Mouse (Mus musculus) cerebellum, adult 2 months (tissue): Measurements from ENCODE around the gene Tef. TPM values are rescaled to one million over a fixed set of nuclear protein-coding genes. Genes with fewer than 3 reads are reported as not detected.
A peak's percentile ranks its signal among the peaks of the same experiment; 100 is the strongest.

Source experiments
- DNase-seq, 2 experiments: peaks; one replicate each; pipeline ENCODE4 v3.0.0; 2021
- H3K27ac ChIP-seq: fragments of 200-500 bp; 2 replicates; pipeline ENCODE4 v1.5.1; 2012; ENCODE audit warnings: low read length, control low read depth, inconsistent platforms; ENCODE audit not compliant: insufficient read depth
- H3K27me3 ChIP-seq: fragments of 200-500 bp; 2 replicates; pipeline ENCODE4 v1.6.1; 2012; ENCODE audit warnings: inconsistent platforms, mild to moderate bottlenecking, low read length, moderate library complexity; ENCODE audit not compliant: control insufficient read depth, insufficient read depth
- H3K4me1 ChIP-seq: fragments of 200-500 bp; 2 replicates; pipeline ENCODE4 v1.6.1; 2011; ENCODE audit warnings: low read length; ENCODE audit not compliant: control insufficient read depth, insufficient read depth
- H3K4me3 ChIP-seq: fragments of 200-500 bp; replicated peaks from 2 replicates; pipeline ENCODE3; 2011; ENCODE audit warnings: mild to moderate bottlenecking, low read depth, low read length, control low read depth; ENCODE audit not compliant: insufficient read depth
- CTCF ChIP-seq: fragments of 200-500 bp; IDR thresholded peaks from 2 replicates; pipeline ENCODE4 v1.5.1; 2011; ENCODE audit warnings: low read depth, mild to moderate bottlenecking, control low read depth, low read length, moderate library complexity, borderline replicate concordance; ENCODE audit not compliant: insufficient read depth
- POLR2A ChIP-seq: fragments of 200-500 bp; IDR thresholded peaks from 2 replicates; pipeline ENCODE4 v1.6.1; 2011; ENCODE audit warnings: low read length, control low read depth, borderline replicate concordance; ENCODE audit not compliant: insufficient read depth
- WGBS: fragments of 180-500 bp; shearing (Covaris S2); methylation state at CpG from one replicate; pipeline ENCODE4 v1.1.7; 2018; 5-methylcytosine and 5-hydroxymethylcytosine counted together
- polyA plus RNA-seq: library from polyadenylated mRNA; depleted of rRNA; stranded (reverse); fragments of >200 nt; gene quantifications from 2 replicates; pipeline ENCODE4 v1.2.3, GENCODE M21; 2012

Tef gene
- polyA plus RNA-seq, 1 experiment: 288 TPM

- peak; percentile 48 to 54 for DNase-seq
- Histone ChIP-seq H3K27ac (peak overlapping the region; percentile 23), H3K4me3 (no peak overlapping the region), H3K27me3 (no peaks in the 10 kb centered on the region), H3K4me1 (peaks cover 57% of the 10 kb centered on the region)
- TF ChIP-seq POLR2A (no peak), CTCF (no peak)
- WGBS: 11% methylated on average over 14 of the region's 14 CpGs
These were observed 36.5 kb downstream of the Tef start for GRCm38 (mm10) chr15:81838554-81839235.

- Histone ChIP-seq H3K27me3 (no peaks in the 10 kb centered on the region), H3K27ac (peak overlapping the region; percentile 92), H3K4me1 (peaks cover 47% of the 10 kb centered on the region), H3K4me3 (no peak overlapping the region)
- TF ChIP-seq CTCF: no peak
- TF ChIP-seq POLR2A: peak; percentile 63; the same call in 1 of the 2 replicates
- peak; percentile 97 to 98 for DNase-seq
- 3% methylated on average over 5 of the region's 5 CpGs for WGBS
These were observed 37.4 kb downstream of the Tef start for GRCm38 (mm10) chr15:81839634-81840033.

- TF ChIP-seq CTCF: no peak
- no peak for TF ChIP-seq POLR2A
- Histone ChIP-seq H3K4me3 (no peak overlapping the region), H3K27ac (peak overlapping the region; percentile 92), H3K4me1 (peaks cover 41% of the 10 kb centered on the region), H3K27me3 (no peaks in the 10 kb centered on the region)
- 39% methylated on average over 7 of the region's 7 CpGs for WGBS
- DNase-seq: no peak
These were observed 38.1 kb downstream of the Tef start for GRCm38 (mm10) chr15:81840306-81840705.

GRCm38 (mm10) chr15:81842275-81842674 is 40.1 kb downstream of the Tef start:
- Histone ChIP-seq H3K27me3 (no peaks in the 10 kb centered on the region), H3K4me1 (peaks cover 31% of the 10 kb centered on the region), H3K4me3 (no peak overlapping the region), H3K27ac (no peak overlapping the region)
- TF ChIP-seq CTCF: no peak
- TF ChIP-seq POLR2A: no peak
- DNase-seq: no peak
- 85% methylated on average over 7 of the region's 7 CpGs for WGBS

- TF ChIP-seq POLR2A (no peak), CTCF (no peak)
- Histone ChIP-seq H3K27ac (peak overlapping the region; percentile 30; the same call in 1 of the 2 replicates), H3K27me3 (no peaks in the 10 kb centered on the region), H3K4me3 (no peak overlapping the region), H3K4me1 (peaks cover 27% of the 10 kb centered on the region)
- 50% methylated on average over 5 of the region's 5 CpGs for WGBS
- no peak for DNase-seq
These were observed 42.9 kb downstream of the Tef start for GRCm38 (mm10) chr15:81845033-81845625.

- TF ChIP-seq POLR2A: no peak
- no peak for TF ChIP-seq CTCF
- WGBS: 36% methylated on average over 4 of the region's 4 CpGs
These were observed 43.5 kb downstream of the Tef start for GRCm38 (mm10) chr15:81845724-81846123.

GRCm38 (mm10) chr15:81846755-81847154 is 44.5 kb downstream of the Tef start:
- no peak for TF ChIP-seq CTCF
- TF ChIP-seq POLR2A: no peak
- peak overlapping the region; percentile 6; the same call in 1 of the 2 replicates for H3K27ac ChIP-seq
- WGBS: 38% methylated on average over 9 of the region's 9 CpGs

More at GRCm38 (mm10) chr15:81845724-81846123, 43.5 kb downstream of the Tef start:
- DNase-seq: no peak
- peaks cover 30% of the 10 kb centered on the region for H3K4me1 ChIP-seq
- H3K27ac ChIP-seq: no peak overlapping the region
- H3K27me3 ChIP-seq: no peaks in the 10 kb centered on the region
- H3K4me3 ChIP-seq: no peak overlapping the region

GRCm38 (mm10) chr15:81847161-81847560 is 44.9 kb downstream of the Tef start:
- DNase-seq: no peak
- no peak for TF ChIP-seq POLR2A
- WGBS: 83% methylated on average over 4 of the region's 4 CpGs
- H3K27me3 ChIP-seq: no peaks in the 10 kb centered on the region
- peak overlapping the region; percentile 6; the same call in 1 of the 2 replicates for H3K27ac ChIP-seq
- H3K4me3 ChIP-seq: no peak overlapping the region
- H3K4me1 ChIP-seq: peaks cover 42% of the 10 kb centered on the region

More at GRCm38 (mm10) chr15:81846755-81847154, 44.5 kb downstream of the Tef start:
- no peaks in the 10 kb centered on the region for H3K27me3 ChIP-seq
- no peak for DNase-seq
- H3K4me3 ChIP-seq: no peak overlapping the region
- peaks cover 39% of the 10 kb centered on the region for H3K4me1 ChIP-seq
